Mouse (Mus musculus) lung, adult 2 months (tissue): ENCODE results near the gene Fgf12. TPM values are rescaled to one million over a fixed set of nuclear protein-coding genes. Genes with fewer than 3 reads are reported as not detected.
A peak's percentile ranks its signal among the peaks of the same experiment; 100 is the strongest.

ENCODE experiments used
- DNase-seq: peaks from one replicate; pipeline ENCODE4 v3.0.0; 2022
- H3K4me1 ChIP-seq: fragments of 200-500 bp; 2 replicates; pipeline ENCODE4 v1.6.1; 2011; ENCODE audit warnings: low read length; ENCODE audit not compliant: control insufficient read depth, insufficient read depth
- H3K4me3 ChIP-seq: fragments of 200-500 bp; replicated peaks from 2 replicates; pipeline ENCODE3; 2011; ENCODE audit warnings: low read depth, mild to moderate bottlenecking, control low read depth, low read length; ENCODE audit errors: extremely low read depth
- CTCF ChIP-seq: fragments of 200-500 bp; IDR thresholded peaks from 2 replicates; pipeline ENCODE4 v1.5.1; 2011; ENCODE audit warnings: mild to moderate bottlenecking, low read length, control low read depth; ENCODE audit not compliant: insufficient read depth
- POLR2A ChIP-seq: fragments of 200-500 bp; IDR thresholded peaks from 2 replicates; pipeline ENCODE4 v1.6.1; 2011; ENCODE audit warnings: low read depth, mild to moderate bottlenecking, control low read depth, low read length, borderline replicate concordance; ENCODE audit errors: extremely low read depth
- whole genome bisulfite sequencing: fragments of 180-500 bp; shearing (Covaris S2); methylation state at CpG from one replicate; pipeline ENCODE4 v1.1.7; 2018; 5-methylcytosine and 5-hydroxymethylcytosine counted together
- polyA plus RNA-seq: library from polyadenylated mRNA; depleted of rRNA; stranded (reverse); fragments of >200 nt; gene quantifications from 2 replicates; pipeline ENCODE4 v1.2.3, GENCODE M21; 2012

Gene Fgf12
- polyA plus RNA-seq, 1 experiment: 0.95 TPM

DNA sequence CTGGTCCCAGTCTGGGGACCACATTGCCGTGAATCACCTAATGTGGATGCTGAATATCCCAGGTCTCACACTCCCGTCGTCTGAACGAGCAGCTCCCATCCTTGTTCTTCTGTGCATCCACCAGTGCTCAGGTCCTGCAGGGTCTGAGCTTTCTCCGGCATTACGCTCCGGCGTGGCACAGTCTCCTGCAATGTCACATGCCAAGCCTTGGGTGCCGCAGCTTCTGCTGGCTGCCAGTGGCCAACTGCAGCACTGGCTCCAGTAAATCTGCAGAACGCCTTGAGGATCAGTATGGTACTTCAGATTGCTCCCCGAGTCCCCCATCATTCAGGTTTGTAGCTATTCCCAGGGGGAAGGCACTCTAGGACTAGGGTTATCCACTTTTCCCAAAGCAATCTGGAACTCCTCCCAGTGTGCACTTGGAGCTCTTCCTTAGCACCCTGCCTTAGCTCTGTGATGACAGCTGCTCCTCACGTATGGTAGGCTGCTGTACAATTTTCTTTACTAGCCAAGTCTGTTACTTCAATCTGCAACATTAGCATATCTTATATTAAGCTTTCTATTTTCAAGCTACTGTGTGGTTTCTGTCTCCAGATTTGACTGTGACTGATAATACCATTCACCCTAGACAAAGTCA lies 254.8 kb downstream of the Fgf12 start:
- no peak for TF ChIP-seq POLR2A
- no peak for TF ChIP-seq CTCF
- H3K4me3 ChIP-seq: no peak overlapping the region
- H3K4me1 ChIP-seq: no peaks in the 10 kb centered on the region
- DNase-seq: no peak
- WGBS: 83% methylated on average over 12 of the region's 12 CpGs

DNA sequence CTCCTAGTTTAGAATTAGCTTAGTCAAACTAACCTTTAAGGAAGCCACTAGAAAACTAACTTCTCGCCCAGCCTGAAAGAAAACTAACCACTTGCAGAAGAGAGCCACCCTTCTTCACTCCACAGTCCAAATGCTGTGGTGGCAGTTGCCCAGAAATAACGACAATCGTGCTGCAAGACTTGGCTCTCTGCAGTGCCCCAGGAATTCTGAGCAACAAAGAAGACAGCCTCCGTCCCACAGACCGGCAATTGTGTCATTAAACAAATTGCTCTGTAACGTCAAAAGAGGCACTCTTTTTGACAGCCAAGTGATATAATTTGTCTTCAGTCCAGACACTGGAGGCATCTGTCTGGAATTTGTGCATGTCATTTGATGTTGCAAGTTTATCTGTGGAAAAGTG lies 261.2 kb downstream of the Fgf12 start:
- 29% methylated on average over 6 of the region's 6 CpGs for WGBS

DNA sequence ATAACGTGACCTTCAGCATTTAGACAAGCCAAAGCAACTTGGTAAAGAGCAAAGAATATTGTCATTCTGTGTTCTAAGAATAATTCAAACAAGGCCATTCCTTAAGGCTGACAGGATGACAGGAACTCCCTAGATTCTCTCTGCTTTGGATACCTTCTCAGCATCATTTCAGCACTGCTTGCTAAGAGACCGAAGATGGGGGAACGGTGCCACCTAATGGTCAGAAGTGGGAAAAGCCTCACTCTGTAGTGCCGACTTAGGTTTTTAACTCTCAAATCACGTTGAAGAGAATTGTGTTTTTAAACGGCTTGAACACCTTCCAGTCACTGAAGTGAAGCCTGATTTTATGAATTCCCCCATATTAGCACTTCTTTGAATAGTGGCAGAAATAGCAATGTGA lies 262.4 kb downstream of the Fgf12 start:
- no peak for TF ChIP-seq POLR2A
- peak; percentile 48 for TF ChIP-seq CTCF
- peak; percentile 9 for DNase-seq
- WGBS: 10% methylated on average over 6 of the region's 6 CpGs
- no peak overlapping the region for H3K4me3 ChIP-seq
- no peaks in the 10 kb centered on the region for H3K4me1 ChIP-seq

More for the DNA sequence above, 261.2 kb downstream of the Fgf12 start:
- no peak overlapping the region for H3K4me3 ChIP-seq
- DNase-seq: no peak
- H3K4me1 ChIP-seq: no peaks in the 10 kb centered on the region
- TF ChIP-seq POLR2A (no peak), CTCF (no peak)

DNA sequence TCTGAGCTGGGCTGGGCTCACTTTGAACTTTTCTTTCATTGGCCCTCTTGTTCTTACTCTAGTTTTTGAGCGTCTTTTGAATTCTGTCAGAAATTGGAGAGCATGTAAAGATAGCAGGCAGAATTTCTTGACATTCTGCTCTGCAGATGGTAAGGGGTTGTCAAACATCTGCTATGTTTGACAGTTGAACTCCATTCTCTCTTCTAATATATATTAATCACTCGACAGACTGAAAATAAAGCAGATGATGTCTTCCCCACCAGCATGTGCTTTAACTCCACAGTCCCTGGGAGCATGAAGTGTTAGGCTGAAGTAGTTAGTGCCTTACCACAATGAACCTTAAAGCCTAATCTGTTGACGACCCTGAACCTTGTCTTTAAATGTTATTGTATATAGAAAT lies 267.9 kb downstream of the Fgf12 start:
- 59% methylated on average over 3 of the region's 3 CpGs for WGBS
- Histone ChIP-seq H3K4me1 (no peaks in the 10 kb centered on the region), H3K4me3 (no peak overlapping the region)
- no peak for DNase-seq
- TF ChIP-seq CTCF (no peak), POLR2A (no peak)

DNA sequence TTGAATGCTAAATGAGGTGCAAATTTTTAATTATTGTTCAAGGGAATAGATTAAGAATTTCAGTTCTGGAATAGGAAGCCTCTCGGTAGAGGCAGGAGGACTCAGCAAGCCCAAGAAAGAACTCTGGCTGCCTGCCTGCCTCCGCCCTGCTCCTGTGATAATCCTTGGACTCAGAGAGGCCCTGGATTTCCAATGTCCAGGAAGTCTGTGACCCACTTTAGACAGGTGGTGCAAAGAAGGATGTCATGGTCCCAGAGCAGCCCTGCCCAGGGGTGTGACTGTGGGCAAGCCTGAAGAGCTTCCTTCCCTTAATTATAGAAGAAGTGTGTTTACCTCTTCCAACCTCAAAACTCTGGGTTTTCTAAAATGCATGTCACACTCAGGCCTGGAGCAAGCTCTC lies 273.8 kb downstream of the Fgf12 start:
- DNase-seq: no peak
- no peaks in the 10 kb centered on the region for H3K4me1 ChIP-seq
- WGBS: 85% methylated on average over 2 of the region's 2 CpGs
- H3K4me3 ChIP-seq: no peak overlapping the region
- TF ChIP-seq CTCF (no peak), POLR2A (no peak)

DNA sequence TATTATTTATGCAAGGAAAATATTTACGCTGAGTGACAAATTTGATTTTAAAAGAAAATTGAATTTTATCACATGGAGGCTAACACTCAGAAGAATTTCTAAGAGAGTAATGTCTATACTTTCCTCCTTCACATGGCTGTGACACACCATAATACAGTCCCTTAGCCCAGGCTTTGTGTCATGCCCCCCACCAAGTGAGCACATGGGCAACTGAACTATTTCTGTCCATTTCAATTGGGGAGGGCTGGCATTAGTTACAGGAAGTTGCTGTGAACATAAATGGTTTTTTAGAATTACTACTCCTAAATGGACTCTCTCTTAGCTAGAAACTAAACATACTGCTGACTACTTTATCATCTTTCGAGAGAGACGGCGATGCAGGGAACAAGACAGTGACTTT lies 276.2 kb downstream of the Fgf12 start:
- Histone ChIP-seq H3K4me1 (no peaks in the 10 kb centered on the region), H3K4me3 (no peak overlapping the region)
- TF ChIP-seq CTCF (no peak), POLR2A (no peak)
- DNase-seq: no peak
- WGBS: 96% methylated on average over 4 of the region's 4 CpGs

DNA sequence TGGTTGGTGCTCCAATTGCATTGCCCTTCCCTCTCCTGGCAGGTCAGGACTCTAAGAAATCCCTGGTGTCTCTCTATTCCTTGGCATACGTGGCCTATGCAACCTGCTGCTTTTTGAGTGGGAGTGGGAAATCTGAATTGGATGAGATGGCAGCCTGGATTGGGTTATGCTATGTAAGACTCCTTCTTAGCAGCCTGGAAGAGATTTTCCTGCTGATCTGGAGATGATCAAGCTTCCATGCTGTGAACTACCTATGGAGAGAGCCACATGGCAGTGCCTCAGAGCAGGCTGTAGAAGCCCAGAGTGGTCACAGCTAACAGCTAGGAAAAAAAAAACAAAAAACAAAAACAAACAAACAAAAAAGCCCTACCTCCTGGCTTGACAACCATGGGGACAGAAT lies 277.3 kb downstream of the Fgf12 start:
- WGBS: 59% methylated on average over 1 of the region's 1 CpGs
- no peak for TF ChIP-seq CTCF
- no peak for TF ChIP-seq POLR2A
- Histone ChIP-seq H3K4me1 (no peaks in the 10 kb centered on the region), H3K4me3 (no peak overlapping the region)
- DNase-seq: no peak

DNA sequence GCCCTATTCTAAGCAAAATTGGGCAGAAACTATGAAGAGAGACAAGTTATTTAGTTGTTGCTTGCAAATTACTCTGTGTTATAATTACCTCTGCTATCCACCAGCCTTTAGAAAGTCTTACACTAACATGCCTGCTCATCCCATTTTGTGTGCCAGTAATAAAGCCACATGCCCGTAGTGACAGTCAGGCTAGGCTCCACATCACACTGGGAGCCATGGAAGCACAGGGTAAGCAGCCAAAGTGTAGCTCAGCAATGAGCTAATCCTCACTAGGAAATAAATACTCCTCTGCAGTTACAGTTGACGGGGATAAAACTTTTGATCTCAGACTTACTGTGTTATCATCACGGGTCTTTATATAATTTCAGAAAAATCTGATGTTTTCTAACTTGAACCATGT lies 298.0 kb downstream of the Fgf12 start:
- TF ChIP-seq CTCF (no peak), POLR2A (no peak)
- Histone ChIP-seq H3K4me1 (no peaks in the 10 kb centered on the region), H3K4me3 (no peak overlapping the region)
- 64% methylated on average over 3 of the region's 3 CpGs for WGBS
- DNase-seq: no peak

DNA sequence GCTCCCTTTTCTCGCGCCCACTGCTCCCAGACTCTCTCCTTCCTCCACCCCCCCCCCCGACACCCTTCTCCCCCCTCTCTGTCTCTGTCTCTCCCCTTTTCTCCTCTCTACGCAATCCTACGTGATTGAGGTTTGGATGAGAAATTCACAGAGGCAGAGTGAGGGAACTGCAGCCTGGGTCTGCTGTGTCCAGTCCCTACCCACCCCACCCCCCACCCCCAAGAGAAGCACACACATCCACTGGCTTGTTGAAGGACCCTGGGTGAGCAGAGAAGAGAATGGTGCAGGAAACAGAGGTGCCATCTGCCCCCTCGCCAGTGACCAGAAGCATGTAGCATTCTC lies 305.8 kb downstream of the Fgf12 start:
- Histone ChIP-seq H3K4me3 (no peak overlapping the region), H3K4me1 (no peaks in the 10 kb centered on the region)
- TF ChIP-seq POLR2A: no peak
- no peak for TF ChIP-seq CTCF
- no peak for DNase-seq
- WGBS: under 1% methylated on average over 6 of the region's 6 CpGs

DNA sequence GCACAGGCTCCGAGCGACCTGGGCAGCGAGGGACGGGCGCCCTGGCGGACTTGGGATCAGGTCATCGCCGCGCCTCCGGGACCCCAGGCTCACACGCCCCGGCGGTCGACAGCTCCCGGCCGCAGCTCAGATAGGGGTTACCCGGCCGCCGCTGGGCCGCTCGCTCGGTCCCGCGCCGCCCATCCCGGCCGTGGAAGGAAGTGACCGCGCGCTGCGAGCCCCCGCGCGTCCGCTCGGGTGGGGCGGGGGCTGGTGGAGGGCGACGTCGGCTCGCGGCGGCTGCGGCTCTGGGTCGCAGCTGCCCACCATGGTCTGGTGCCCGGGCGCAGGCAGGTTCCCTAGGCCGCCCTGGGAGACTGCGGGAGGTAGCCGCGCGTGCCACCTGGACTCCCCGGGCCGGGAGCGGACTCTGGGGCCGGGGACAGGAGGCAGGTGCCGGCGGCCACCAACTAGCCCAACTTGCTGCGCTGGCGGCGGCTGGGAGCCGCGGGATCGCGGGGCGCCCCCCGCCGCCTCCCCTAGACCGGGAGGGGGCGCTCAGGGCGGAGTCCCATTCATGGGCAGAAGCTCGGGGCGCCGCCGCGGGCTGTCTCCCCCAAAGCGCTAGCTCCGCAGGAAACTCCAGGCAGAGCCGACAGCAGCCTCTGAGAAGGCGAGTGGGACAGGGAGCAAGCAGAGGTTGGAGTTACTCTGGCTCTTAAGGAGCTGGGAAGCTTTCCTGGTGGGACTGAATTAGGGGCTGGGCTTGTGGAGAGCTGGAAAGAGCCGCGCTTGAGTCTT lies 306.3 kb downstream of the Fgf12 start:
- Histone ChIP-seq H3K4me1 (no peaks in the 10 kb centered on the region), H3K4me3 (peak overlapping the region; percentile 19)
- no peak for DNase-seq
- TF ChIP-seq POLR2A (no peak), CTCF (no peak)
- WGBS: 1% methylated on average over 81 of the region's 82 CpGs
